Mouse (Mus musculus) ovary, postnatal 14 days (tissue): ENCODE measurements around the gene Tulp2.

Experiments
- DNase-seq: peaks from one replicate; pipeline ENCODE4 v3.0.0; 2022; ENCODE audit warnings: low spot score

Tulp2 gene

GRCm38 (mm10) chr7:45555787-45556186 lies 74.1 kb downstream of the Tulp2 start:
- peak; percentile 78 for DNase-seq

- no peak for DNase-seq
These were observed 77.2 kb downstream of the Tulp2 start for GRCm38 (mm10) chr7:45558907-45559306.

- DNase-seq, result no peak
These were observed 78.6 kb downstream of the Tulp2 start for GRCm38 (mm10) chr7:45560241-45560640.

DNA sequence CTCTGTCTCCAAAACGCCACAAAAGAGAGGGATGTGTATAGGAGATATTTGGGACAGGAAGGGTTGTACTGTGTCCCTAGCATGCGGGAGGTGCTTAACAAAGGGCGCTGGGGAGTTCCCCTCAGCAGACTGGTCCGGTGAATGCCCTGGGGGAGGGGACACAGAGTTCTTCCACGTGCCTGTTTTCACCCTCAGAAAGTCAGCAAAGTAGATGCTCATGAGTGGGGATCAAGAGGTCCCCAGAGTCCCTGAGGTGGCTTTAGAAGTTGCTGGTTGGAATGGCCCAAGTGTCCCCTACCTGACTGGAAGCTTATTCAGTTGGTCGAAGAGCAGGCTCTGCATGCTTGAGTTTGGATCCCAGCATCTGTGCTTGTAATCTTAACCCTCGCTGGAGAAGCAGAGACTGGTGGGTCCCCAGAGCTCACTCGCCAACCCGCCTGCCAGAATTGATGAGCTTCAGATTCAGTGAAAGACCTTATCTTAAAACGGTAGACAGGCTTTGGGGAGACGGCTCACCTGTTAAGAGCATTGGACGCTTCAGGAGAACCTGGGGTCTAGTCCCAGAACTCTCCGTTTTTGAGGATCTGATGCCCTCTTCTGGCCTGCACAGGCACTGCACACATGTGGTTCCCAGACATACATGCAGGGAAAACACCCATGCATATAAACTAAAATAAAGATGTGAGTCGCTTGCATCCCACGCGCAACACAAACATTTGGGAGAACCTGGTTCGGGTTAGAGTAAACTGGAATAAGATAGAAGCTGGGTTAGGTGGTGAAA lies 79.4 kb downstream of the Tulp2 start:
- peak; percentile 80 for DNase-seq

GRCm38 (mm10) chr7:45561624-45562520 lies 80.2 kb downstream of the Tulp2 start:
- DNase-seq, result no peak

GRCm38 (mm10) chr7:45564811-45565210 lies 83.1 kb downstream of the Tulp2 start:
- no peak for DNase-seq

GRCm38 (mm10) chr7:45565446-45565845 lies 83.8 kb downstream of the Tulp2 start:
- no peak for DNase-seq

DNA sequence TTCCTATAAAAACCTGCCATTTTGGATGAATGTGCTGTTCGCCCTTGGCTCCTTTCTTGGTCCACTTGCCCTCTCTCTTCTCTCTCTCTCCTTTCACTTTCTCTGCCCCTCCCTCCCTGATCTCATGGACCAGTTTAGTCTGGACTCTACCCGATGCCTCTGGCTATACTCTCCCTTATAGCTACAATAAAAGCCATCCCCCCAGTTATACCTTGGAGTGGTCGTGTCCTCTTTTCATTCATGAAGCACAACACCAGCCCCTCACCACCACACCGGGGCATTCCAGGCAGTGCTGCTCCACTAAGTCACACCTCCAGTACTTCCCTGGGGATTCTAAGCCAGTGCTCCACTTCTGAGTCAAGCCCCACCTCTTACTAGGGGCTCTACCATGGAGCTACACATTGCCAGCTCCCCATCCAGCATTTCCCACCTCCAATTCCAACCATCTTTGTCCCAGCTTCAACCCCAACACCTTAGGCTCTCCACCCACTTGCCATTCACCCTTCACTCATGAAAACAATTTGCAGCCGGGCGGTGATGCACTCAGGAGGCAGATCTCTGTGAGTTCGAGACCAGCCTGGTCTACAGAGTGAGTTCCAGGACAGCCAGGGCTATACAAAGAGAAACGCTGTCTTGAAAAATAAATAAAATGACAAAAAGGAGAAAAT lies 85.6 kb downstream of the Tulp2 start:
- no peak for DNase-seq

DNA sequence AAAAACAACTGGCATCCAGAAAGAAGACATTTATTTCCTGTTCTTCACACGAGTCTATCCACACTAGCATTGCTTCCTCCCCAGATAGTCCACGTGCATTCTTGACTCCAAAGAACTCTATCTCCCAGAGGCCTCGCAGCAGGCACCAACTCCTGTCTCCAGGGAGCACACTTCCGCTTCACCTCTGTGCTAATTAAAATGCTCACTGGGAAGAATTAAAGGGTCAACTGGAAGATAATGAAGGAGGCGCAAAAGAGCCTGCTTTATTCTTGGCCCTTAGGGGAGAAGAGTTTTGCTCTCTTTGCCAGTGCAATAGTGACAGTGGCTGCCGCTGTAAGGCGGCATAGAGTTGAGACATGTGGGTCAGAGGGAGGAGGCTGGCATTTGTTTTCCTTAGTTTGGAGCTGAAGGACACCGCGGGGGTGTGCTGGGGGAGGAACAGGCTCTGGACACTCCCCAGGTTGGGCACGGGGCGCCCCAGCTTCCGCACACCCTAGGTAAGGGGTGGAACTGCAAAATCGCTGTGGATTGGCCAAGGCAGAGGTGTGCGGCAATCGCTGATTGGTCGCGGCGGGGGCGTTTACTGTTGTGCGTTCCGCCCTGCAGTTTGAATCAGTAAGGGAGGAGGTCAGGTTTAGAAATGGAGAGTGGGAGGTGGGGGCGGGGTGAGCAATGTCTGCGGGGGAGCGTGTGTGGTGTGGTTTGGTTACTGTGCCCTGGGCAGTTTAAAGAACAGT lies 86.3 kb downstream of the Tulp2 start:
- peak; percentile 84 for DNase-seq

DNA sequence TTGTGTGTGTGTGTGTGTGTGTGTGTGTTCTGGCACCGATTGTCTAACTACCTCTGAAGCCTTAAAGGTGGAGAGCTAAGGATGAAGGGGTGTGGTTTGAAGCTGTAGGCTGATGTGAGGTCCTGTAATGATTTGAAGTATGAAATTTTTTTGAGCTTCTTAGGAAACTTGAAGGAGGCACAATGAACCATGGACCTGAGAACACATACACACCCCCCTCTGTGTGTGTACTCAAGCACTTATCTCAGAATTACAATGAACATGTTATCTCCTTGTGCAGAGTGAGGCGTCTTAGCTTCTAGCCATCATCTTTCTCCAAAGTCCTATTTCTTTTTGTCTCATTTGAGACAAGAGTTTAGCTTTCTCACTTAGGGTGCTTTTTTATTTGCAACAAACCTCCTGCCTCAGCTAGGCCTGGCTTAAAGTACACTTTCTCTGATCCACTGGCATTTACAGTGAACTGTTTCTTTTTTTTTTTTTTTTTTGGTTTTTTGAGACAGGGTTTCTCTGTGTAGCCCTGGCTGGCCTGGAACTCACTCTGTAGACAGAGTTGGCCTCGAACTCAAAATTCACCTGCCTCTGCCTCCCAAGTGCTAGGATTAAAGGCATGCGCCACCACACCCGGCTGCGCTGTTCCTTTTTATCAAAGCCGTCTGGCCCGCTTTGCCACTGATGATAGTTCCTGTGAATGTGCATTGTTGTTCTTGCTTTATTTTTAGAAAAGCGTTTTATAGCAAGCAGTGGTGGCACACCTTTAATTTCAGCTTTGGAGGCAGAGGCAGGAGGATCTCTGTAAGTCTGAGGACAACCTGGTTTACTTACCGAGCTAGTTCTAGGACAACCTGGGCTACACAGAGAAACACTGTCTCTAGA lies 87.2 kb downstream of the Tulp2 start:
- no peak for DNase-seq

GRCm38 (mm10) chr7:45570103-45570741 lies 88.5 kb downstream of the Tulp2 start, which contains the start of gene Bcat2:
Bcat2 (plus strand) TSS chr7:45570153.
- DNase-seq, result peak; percentile 48

- no peak for DNase-seq
These were observed 90.3 kb downstream of the Tulp2 start for GRCm38 (mm10) chr7:45571966-45572365.
